Mouse (Mus musculus) testis, adult 2 months (tissue): Measurements from ENCODE around the gene Gm6685. TPM values are rescaled to one million over a fixed set of nuclear protein-coding genes. Genes with fewer than 3 reads are reported as not detected.
"Not testable (repeated sequence)": the region's sequence is repeated elsewhere in the genome, so short reads cannot be mapped to it uniquely, and the experiment has no call there.

Source experiments
- H3K27ac ChIP-seq: fragments of 200-500 bp; 2 replicates; pipeline ENCODE4 v1.5.1; 2012; ENCODE audit warnings: low read depth, low read length; ENCODE audit not compliant: control insufficient read depth, insufficient read depth
- H3K27me3 ChIP-seq: fragments of 200-500 bp; 2 replicates; pipeline ENCODE4 v1.6.1; 2012; ENCODE audit warnings: mild to moderate bottlenecking, low read length, moderate library complexity; ENCODE audit not compliant: control insufficient read depth, insufficient read depth
- H3K36me3 ChIP-seq: fragments of 200-500 bp; 2 replicates; pipeline ENCODE4 v1.6.1; 2012; ENCODE audit warnings: mild to moderate bottlenecking, low read length; ENCODE audit not compliant: control insufficient read depth, insufficient read depth
- H3K4me1 ChIP-seq: fragments of 200-500 bp; 2 replicates; pipeline ENCODE4 v1.6.1; 2012; ENCODE audit warnings: low read length; ENCODE audit not compliant: control insufficient read depth, insufficient read depth
- H3K4me3 ChIP-seq: fragments of 200-500 bp; 2 replicates; pipeline ENCODE4 v1.5.1; 2012; ENCODE audit warnings: low read depth, mild to moderate bottlenecking, low read length, moderate library complexity, mixed read lengths; ENCODE audit not compliant: control insufficient read depth
- CTCF ChIP-seq: fragments of 200-500 bp; IDR thresholded peaks from 2 replicates; pipeline ENCODE4 v1.5.1; 2012; ENCODE audit warnings: low read depth, mild to moderate bottlenecking, inconsistent platforms, low read length, moderate library complexity; ENCODE audit not compliant: control insufficient read depth, insufficient read depth, insufficient replicate concordance
- POLR2A ChIP-seq: fragments of 200-500 bp; IDR thresholded peaks from 2 replicates; pipeline ENCODE4 v1.6.1; 2012; ENCODE audit warnings: low read depth, mild to moderate bottlenecking, inconsistent platforms, low read length, moderate library complexity; ENCODE audit not compliant: control insufficient read depth
- polyA plus RNA-seq: library from polyadenylated mRNA; depleted of rRNA; stranded (reverse); fragments of >200 nt; gene quantifications from 2 replicates; pipeline ENCODE4 v1.2.3, GENCODE M21; 2012; rRNA removed

The Gm6685 gene
- polyA plus RNA-seq, result 15.5 and 24.6 TPM in 2 replicates

DNA sequence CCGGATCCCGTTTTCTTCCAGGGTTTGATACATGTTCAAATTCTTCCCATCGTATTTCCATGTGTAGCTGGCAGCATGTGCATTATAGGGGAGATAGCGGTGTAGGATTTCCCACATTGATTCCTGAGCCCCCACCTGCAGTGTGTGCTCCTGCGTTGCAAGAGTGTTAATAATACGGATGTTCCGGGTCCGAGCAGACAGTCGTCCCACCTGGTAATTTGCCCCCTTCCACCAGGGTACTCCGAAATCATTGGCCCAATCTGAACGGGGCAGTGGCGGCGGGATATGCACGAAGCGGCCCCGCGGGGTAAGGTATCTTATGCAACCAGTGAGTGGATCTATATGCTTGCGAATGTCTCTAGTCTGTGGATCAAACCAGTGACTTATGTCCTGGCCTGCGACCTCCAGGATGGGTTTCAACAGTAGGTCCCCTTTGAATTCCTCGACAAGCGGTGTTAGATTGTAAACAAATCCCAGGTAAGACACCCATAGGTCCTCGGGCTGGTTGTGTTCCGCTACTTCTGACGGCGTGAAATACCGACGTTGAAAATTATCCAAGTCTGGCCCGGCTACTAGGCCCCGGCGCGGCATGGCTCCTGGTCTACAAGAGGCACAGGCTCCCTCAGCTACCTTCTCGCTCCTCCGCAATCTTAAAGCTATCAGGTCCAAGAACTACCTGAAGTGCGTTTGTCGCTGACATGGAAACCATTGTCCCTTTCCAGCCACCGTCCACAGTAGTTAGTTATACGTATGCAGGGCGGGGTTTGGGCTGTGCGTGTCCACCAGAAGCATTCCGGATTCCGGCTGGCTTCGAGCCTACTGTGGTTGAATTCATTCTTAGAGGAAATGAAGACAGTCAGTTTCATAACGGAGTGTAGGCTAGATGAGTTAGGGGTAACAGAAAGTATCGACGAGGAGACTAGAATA, at the start of gene Gm6685:
Gm6685 (minus strand) TSS at position 644 of the 927 bp plus-strand sequence.
- not testable (repeated sequence) for H3K4me1 ChIP-seq, H3K36me3 ChIP-seq, H3K27me3 ChIP-seq
- Histone ChIP-seq H3K4me3 (peak within 1 kb of the TSS; percentile 86), H3K27ac (peak within 1 kb of the TSS; percentile 74; the same call in 1 of the 2 replicates)
- peak; percentile 41; the same call in 1 of the 2 replicates for TF ChIP-seq POLR2A

DNA sequence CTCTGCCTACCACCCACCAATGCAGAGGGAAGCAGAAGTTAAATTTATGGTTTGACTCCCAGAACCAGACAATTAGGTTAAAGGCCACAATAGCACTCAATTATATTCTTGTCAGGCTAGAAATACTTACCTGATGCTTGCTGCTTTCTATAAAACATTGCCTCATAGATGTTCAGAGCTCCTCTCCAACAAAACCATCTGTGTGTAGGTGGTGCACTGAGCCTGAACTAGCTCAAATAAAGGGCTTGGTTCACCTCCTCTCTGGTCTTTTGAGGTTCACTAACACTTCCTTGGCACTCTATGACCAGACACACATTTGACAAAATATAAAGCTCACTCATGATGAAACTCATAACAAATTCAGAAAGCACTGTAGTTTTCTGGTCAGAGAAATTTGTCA, 36.2 kb upstream of the Gm6685 start:
- Histone ChIP-seq H3K36me3 (no peaks in the 10 kb centered on the region), H3K4me1 (no peaks in the 10 kb centered on the region), H3K4me3 (no peak overlapping the region), H3K27ac (no peak overlapping the region), H3K27me3 (no peaks in the 10 kb centered on the region)
- TF ChIP-seq CTCF (no peak), POLR2A (no peak)

DNA sequence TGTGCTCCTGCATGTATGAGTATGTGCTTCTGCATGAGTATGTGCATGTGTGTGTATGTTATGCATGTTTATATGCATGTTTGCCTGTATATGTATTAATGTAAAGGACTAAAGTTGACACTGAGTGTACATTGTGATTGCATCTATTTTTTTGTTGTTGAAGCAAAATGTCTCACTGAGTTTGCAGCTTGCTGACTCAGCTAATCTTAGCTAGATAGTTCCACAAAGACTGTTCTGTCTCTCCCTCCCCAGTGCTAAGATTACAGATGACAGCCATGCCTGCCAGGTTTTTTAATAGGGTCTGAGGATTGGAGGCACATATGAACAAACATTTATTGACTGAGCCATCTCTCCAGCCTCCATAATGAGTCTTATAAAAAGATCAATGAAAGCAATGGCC, 35.0 kb upstream of the Gm6685 start:
- no peak overlapping the region for H3K4me3 ChIP-seq
- no peak overlapping the region for H3K27ac ChIP-seq
- H3K27me3 ChIP-seq, result no peaks in the 10 kb centered on the region
- no peaks in the 10 kb centered on the region for H3K4me1 ChIP-seq
- TF ChIP-seq CTCF (no peak), POLR2A (no peak)
- H3K36me3 ChIP-seq, result no peaks in the 10 kb centered on the region

- not testable (repeated sequence) for H3K4me3 ChIP-seq, H3K36me3 ChIP-seq, H3K4me1 ChIP-seq, H3K27me3 ChIP-seq, H3K27ac ChIP-seq
Measured at GRCm38 (mm10) chr11:28371381-28371780, 31.7 kb upstream of the Gm6685 start.

GRCm38 (mm10) chr11:28365929-28366244, 26.2 kb upstream of the Gm6685 start:
- Histone ChIP-seq H3K27ac (peak overlapping the region; percentile 97), H3K4me3 (peak overlapping the region; percentile 90), H3K4me1 (peaks cover 6% of the 10 kb centered on the region), H3K36me3 (no peaks in the 10 kb centered on the region), H3K27me3 (no peaks in the 10 kb centered on the region)
- TF ChIP-seq POLR2A, result no peak
- no peak for TF ChIP-seq CTCF

GRCm38 (mm10) chr11:28365209-28365928, 25.7 kb upstream of the Gm6685 start:
- H3K4me3 ChIP-seq, result peak overlapping the region; percentile 90
- H3K36me3 ChIP-seq, result no peaks in the 10 kb centered on the region
- no peaks in the 10 kb centered on the region for H3K27me3 ChIP-seq
- peak; percentile 77; the same call in 1 of the 2 replicates for TF ChIP-seq POLR2A
- no peak for TF ChIP-seq CTCF
- peaks cover 6% of the 10 kb centered on the region for H3K4me1 ChIP-seq
- H3K27ac ChIP-seq, result peak overlapping the region; percentile 97

- Histone ChIP-seq H3K36me3 (no peaks in the 10 kb centered on the region), H3K27ac (no peak overlapping the region), H3K27me3 (no peaks in the 10 kb centered on the region), H3K4me1 (no peaks in the 10 kb centered on the region), H3K4me3 (no peak overlapping the region)
- TF ChIP-seq POLR2A (no peak), CTCF (no peak)
Measured at GRCm38 (mm10) chr11:28343465-28343864, 3.8 kb upstream of the Gm6685 start.
